Mouse (Mus musculus) forebrain, embryonic 10.5 days (tissue): ENCODE measurements at regions not wholly inside any gene's neighbourhood (a gene's known extent, or its start where the extent isn't known, plus 50 kb on each side); places are given as distances from the start of the nearest gene placed in this dataset.

Source experiments
- DNase-seq: peaks from one replicate; pipeline ENCODE4 v3.0.0-alpha.2; 2017; ENCODE audit warnings: low spot score; ENCODE audit errors: extremely low spot score
- H3K27ac ChIP-seq: fragments of 300-500 bp; sonication (generic); 2 replicates; pipeline ENCODE4 v1.5.1; 2016; ENCODE audit warnings: mild to moderate bottlenecking
- H3K27me3 ChIP-seq: fragments of 300-500 bp; sonication (generic); 2 replicates; pipeline ENCODE4 v1.6.1; 2016; ENCODE audit warnings: mild to moderate bottlenecking; ENCODE audit not compliant: poor library complexity, severe bottlenecking
- H3K36me3 ChIP-seq: fragments of 300-500 bp; sonication (generic); replicated peaks from 2 replicates; pipeline ENCODE4 v1.6.1; 2016; ENCODE audit warnings: mild to moderate bottlenecking, moderate library complexity
- H3K4me1 ChIP-seq: fragments of 300-500 bp; sonication (generic); 2 replicates; pipeline ENCODE4 v1.6.1; 2016
- H3K4me3 ChIP-seq: fragments of 300-500 bp; sonication (generic); 2 replicates; pipeline ENCODE4 v1.5.1; 2016; ENCODE audit warnings: mild to moderate bottlenecking, moderate library complexity
- H3K9me3 ChIP-seq: fragments of 300-500 bp; sonication (generic); 2 replicates; pipeline ENCODE4 v1.6.1; 2016; ENCODE audit warnings: mild to moderate bottlenecking, moderate library complexity
- WGBS: fragments of 180-500 bp; shearing (Covaris S2); methylation state at CpG from one replicate; pipeline ENCODE4 v1.1.7; 2016; 5-methylcytosine and 5-hydroxymethylcytosine counted together

- 83% methylated on average over 3 of the region's 3 CpGs for WGBS
- Histone ChIP-seq H3K9me3 (no peaks in the 10 kb centered on the region), H3K36me3 (no peaks in the 10 kb centered on the region), H3K27ac (no peak overlapping the region), H3K27me3 (no peaks in the 10 kb centered on the region), H3K4me3 (no peak overlapping the region), H3K4me1 (no peaks in the 10 kb centered on the region)
- no peak for DNase-seq
Observed at GRCm38 (mm10) chr1:119247117-119247516, 174.9 kb downstream of the Inhbb start.

- Histone ChIP-seq H3K9me3 (no peaks in the 10 kb centered on the region), H3K4me1 (peaks cover 6% of the 10 kb centered on the region), H3K27me3 (no peaks in the 10 kb centered on the region), H3K27ac (0 out of 2 replicates have a peak overlapping the region, but pooled peaks have one; percentile 40), H3K4me3 (no peak overlapping the region), H3K36me3 (no peaks in the 10 kb centered on the region)
- DNase-seq: no peak
- WGBS: 44% methylated on average over 10 of the region's 10 CpGs
Observed at GRCm38 (mm10) chr1:119238463-119238862, 183.6 kb downstream of the Inhbb start.

GRCm38 (mm10) chr1:119236787-119237186, 183.4 kb upstream of the Gli2 start:
- Histone ChIP-seq H3K27me3 (no peaks in the 10 kb centered on the region), H3K36me3 (no peaks in the 10 kb centered on the region), H3K9me3 (peaks cover 9% of the 10 kb centered on the region), H3K4me1 (peaks cover 6% of the 10 kb centered on the region), H3K4me3 (no peak overlapping the region), H3K27ac (no peak overlapping the region)
- 74% methylated on average over 3 of the region's 3 CpGs for WGBS
- no peak for DNase-seq

GRCm38 (mm10) chr1:119234449-119234848, 181.0 kb upstream of the Gli2 start:
- no peak overlapping the region for H3K27ac ChIP-seq
- WGBS: 94% methylated on average over 9 of the region's 9 CpGs
- no peaks in the 10 kb centered on the region for H3K27me3 ChIP-seq
- DNase-seq: no peak
- peaks cover 6% of the 10 kb centered on the region for H3K4me1 ChIP-seq
- H3K9me3 ChIP-seq: peaks cover 9% of the 10 kb centered on the region
- H3K4me3 ChIP-seq: no peak overlapping the region
- no peaks in the 10 kb centered on the region for H3K36me3 ChIP-seq

- no peak overlapping the region for H3K4me3 ChIP-seq
- no peaks in the 10 kb centered on the region for H3K4me1 ChIP-seq
- H3K27me3 ChIP-seq: no peaks in the 10 kb centered on the region
- H3K27ac ChIP-seq: no peak overlapping the region
- H3K9me3 ChIP-seq: no peaks in the 10 kb centered on the region
- H3K36me3 ChIP-seq: no peaks in the 10 kb centered on the region
- WGBS: 81% methylated on average over 2 of the region's 2 CpGs
- no peak for DNase-seq
Observed at GRCm38 (mm10) chr1:119226996-119227395, 173.6 kb upstream of the Gli2 start.

- WGBS: 92% methylated on average over 8 of the region's 8 CpGs
- Histone ChIP-seq H3K4me1 (no peaks in the 10 kb centered on the region), H3K36me3 (no peaks in the 10 kb centered on the region), H3K9me3 (no peaks in the 10 kb centered on the region), H3K4me3 (no peak overlapping the region), H3K27me3 (no peaks in the 10 kb centered on the region), H3K27ac (no peak overlapping the region)
- no peak for DNase-seq
Observed at GRCm38 (mm10) chr1:119223876-119224275, 170.5 kb upstream of the Gli2 start.

- Histone ChIP-seq H3K27ac (no peak overlapping the region), H3K4me1 (peaks cover 10% of the 10 kb centered on the region), H3K36me3 (no peaks in the 10 kb centered on the region), H3K27me3 (no peaks in the 10 kb centered on the region), H3K9me3 (no peaks in the 10 kb centered on the region), H3K4me3 (no peak overlapping the region)
- DNase-seq: no peak
- 90% methylated on average over 6 of the region's 6 CpGs for WGBS
Observed at GRCm38 (mm10) chr1:119221901-119222300, 168.5 kb upstream of the Gli2 start.

GRCm38 (mm10) chr1:119221012-119221411, 167.6 kb upstream of the Gli2 start:
- Histone ChIP-seq H3K4me3 (no peak overlapping the region), H3K9me3 (no peaks in the 10 kb centered on the region), H3K4me1 (peaks cover 10% of the 10 kb centered on the region), H3K27me3 (no peaks in the 10 kb centered on the region), H3K36me3 (no peaks in the 10 kb centered on the region), H3K27ac (no peak overlapping the region)
- WGBS: 80% methylated on average over 7 of the region's 7 CpGs
- DNase-seq: no peak

GRCm38 (mm10) chr1:119219817-119220216, 166.4 kb upstream of the Gli2 start:
- Histone ChIP-seq H3K4me3 (no peak overlapping the region), H3K9me3 (no peaks in the 10 kb centered on the region), H3K36me3 (no peaks in the 10 kb centered on the region), H3K4me1 (peaks cover 10% of the 10 kb centered on the region), H3K27me3 (no peaks in the 10 kb centered on the region), H3K27ac (no peak overlapping the region)
- no peak for DNase-seq
- WGBS: 87% methylated on average over 10 of the region's 10 CpGs

- Histone ChIP-seq H3K4me1 (peaks cover 10% of the 10 kb centered on the region), H3K27ac (no peak overlapping the region), H3K27me3 (no peaks in the 10 kb centered on the region), H3K4me3 (no peak overlapping the region), H3K9me3 (no peaks in the 10 kb centered on the region), H3K36me3 (no peaks in the 10 kb centered on the region)
- DNase-seq: no peak
- 57% methylated on average over 4 of the region's 4 CpGs for WGBS
Observed at GRCm38 (mm10) chr1:119217387-119217786, 164.0 kb upstream of the Gli2 start.

- no peaks in the 10 kb centered on the region for H3K27me3 ChIP-seq
- H3K27ac ChIP-seq: no peak overlapping the region
- no peaks in the 10 kb centered on the region for H3K4me1 ChIP-seq
- H3K9me3 ChIP-seq: no peaks in the 10 kb centered on the region
- DNase-seq: no peak
- H3K36me3 ChIP-seq: no peaks in the 10 kb centered on the region
- no peak overlapping the region for H3K4me3 ChIP-seq
- 63% methylated on average over 7 of the region's 7 CpGs for WGBS
Observed at GRCm38 (mm10) chr1:119209607-119210007, 156.2 kb upstream of the Gli2 start.

GRCm38 (mm10) chr1:119202456-119202855, 149.0 kb upstream of the Gli2 start:
- WGBS: 90% methylated on average over 6 of the region's 6 CpGs
- no peaks in the 10 kb centered on the region for H3K27me3 ChIP-seq
- H3K4me3 ChIP-seq: no peak overlapping the region
- no peak for DNase-seq
- H3K9me3 ChIP-seq: no peaks in the 10 kb centered on the region
- H3K36me3 ChIP-seq: no peaks in the 10 kb centered on the region
- H3K4me1 ChIP-seq: peaks cover 7% of the 10 kb centered on the region
- H3K27ac ChIP-seq: no peak overlapping the region

GRCm38 (mm10) chr1:119197415-119197700, 143.9 kb upstream of the Gli2 start:
- DNase-seq: no peak
- Histone ChIP-seq H3K36me3 (no peaks in the 10 kb centered on the region), H3K9me3 (no peaks in the 10 kb centered on the region), H3K4me1 (peaks cover 31% of the 10 kb centered on the region), H3K27me3 (peaks cover 17% of the 10 kb centered on the region), H3K27ac (no peak overlapping the region), H3K4me3 (no peak overlapping the region)
- 64% methylated on average over 7 of the region's 7 CpGs for WGBS

GRCm38 (mm10) chr1:119196674-119197414, 143.4 kb upstream of the Gli2 start:
- no peak for DNase-seq
- 50% methylated on average over 13 of the region's 13 CpGs for WGBS
- Histone ChIP-seq H3K9me3 (no peaks in the 10 kb centered on the region), H3K27ac (0 out of 2 replicates have a peak overlapping the region, but pooled peaks have one; percentile 3), H3K4me1 (peaks cover 31% of the 10 kb centered on the region), H3K27me3 (peaks cover 20% of the 10 kb centered on the region), H3K4me3 (no peak overlapping the region), H3K36me3 (no peaks in the 10 kb centered on the region)
